Mouse (Mus musculus) 3134 (cell line): ENCODE measurements at regions not wholly inside any gene's neighbourhood (a gene's known extent, or its start where the extent isn't known, plus 50 kb on each side); places are given as distances from the start of the nearest gene placed in this dataset.
A peak's percentile ranks its signal among the peaks of the same experiment; 100 is the strongest.

Experiments used
- DNase-seq: peaks from one replicate; pipeline ENCODE4 v3.0.0-alpha.2; 2011; ENCODE audit warnings: low spot score; ENCODE audit not compliant: insufficient read length; ENCODE audit errors: extremely low read depth

GRCm38 (mm10) chrX:19080021-19080420 lies 401.1 kb downstream of the Tex13c3 start:
- DNase-seq, result peak; percentile 32
